Mouse (Mus musculus) erythroblast, embryonic 14.5 days (primary cell): Measurements from ENCODE around the gene Adam1a. TPM values are rescaled to one million over a fixed set of nuclear protein-coding genes. Genes with fewer than 3 reads are reported as not detected.
A peak's percentile ranks its signal among the peaks of the same experiment; 100 is the strongest.

Experiments
- H3K27me3 ChIP-seq: 2 replicates; pipeline ENCODE4 v1.6.1; 2012; ENCODE audit warnings: inconsistent platforms; ENCODE audit not compliant: control insufficient read depth
- H3K36me3 ChIP-seq: 2 replicates; pipeline ENCODE4 v1.6.1; 2012; ENCODE audit warnings: mild to moderate bottlenecking, inconsistent platforms; ENCODE audit not compliant: control insufficient read depth
- H3K4me1 ChIP-seq: 2 replicates; pipeline ENCODE4 v1.6.1; 2012; ENCODE audit warnings: inconsistent platforms; ENCODE audit not compliant: control insufficient read depth
- H3K4me3 ChIP-seq: replicated peaks from 2 replicates; pipeline ENCODE3; 2012; ENCODE audit warnings: moderate library complexity, mild to moderate bottlenecking, inconsistent platforms
- H3K9me3 ChIP-seq: 2 replicates; pipeline ENCODE4 v1.6.1; 2012; ENCODE audit warnings: low read length, inconsistent platforms, mixed read lengths; ENCODE audit not compliant: control insufficient read depth
- GATA1 ChIP-seq: IDR thresholded peaks from 2 replicates; pipeline ENCODE4 v1.6.1; 2012; ENCODE audit warnings: low read length, inconsistent platforms, mixed read lengths
- TAL1 ChIP-seq: IDR thresholded peaks from 3 replicates; pipeline ENCODE4 v1.6.1; 2012; ENCODE audit warnings: low read length, inconsistent platforms, mixed read lengths
- polyA plus RNA-seq: library from polyadenylated mRNA; stranded (reverse); fragments of >175 nt; gene quantifications from 2 replicates; pipeline ENCODE4 v1.2.3, GENCODE M21; 2012

Adam1a gene
- 0.01 and 0.02 TPM in 2 replicates for polyA plus RNA-seq

DNA sequence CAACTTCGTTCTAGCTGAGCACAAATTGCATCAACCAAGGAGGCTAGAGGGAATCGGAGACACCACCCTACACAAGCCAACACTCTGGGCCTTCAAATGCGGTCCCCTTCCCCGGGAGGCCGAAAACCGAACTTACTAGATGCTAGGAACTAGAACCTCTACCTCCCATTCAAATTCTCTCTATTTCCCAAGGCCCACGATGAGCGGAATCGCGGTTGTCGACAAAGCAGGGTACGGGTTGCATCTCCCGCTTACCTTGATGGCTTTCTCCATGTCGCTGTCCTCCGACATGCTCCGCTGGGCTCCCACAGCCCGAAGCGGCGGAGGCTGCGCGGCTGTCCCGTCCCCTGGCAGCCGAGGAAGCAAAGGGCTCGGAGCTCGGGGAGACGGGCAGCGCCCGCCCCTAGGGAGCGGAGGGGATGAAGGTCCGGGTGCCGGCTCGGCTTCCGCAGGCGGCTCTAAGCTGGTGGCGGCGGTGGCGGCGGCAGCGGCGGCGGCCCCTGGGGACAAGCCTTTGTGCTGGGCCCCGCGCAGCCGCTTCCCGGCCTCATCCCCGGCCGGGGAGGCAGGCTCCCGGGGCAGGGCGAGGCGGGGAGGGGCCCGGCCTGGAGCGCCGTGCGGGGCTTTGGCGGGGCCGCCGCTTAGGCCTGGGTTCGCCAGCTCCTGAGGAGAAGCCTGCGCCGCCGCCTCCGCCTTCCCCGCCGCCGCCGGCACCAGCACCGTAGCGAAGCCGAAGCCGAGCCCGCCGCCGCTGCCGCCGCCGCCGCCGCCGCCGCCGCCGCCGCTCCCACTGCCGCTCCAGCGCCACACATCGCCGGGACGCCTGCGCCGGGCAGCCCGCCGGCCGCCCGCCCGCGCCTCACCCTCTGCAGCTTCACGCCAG lies at the start of gene Adam1a, which contains the start of gene Gm42878:
TSS of gene Adam1a (minus strand) at position 573 of the 883 bp plus-strand sequence.
TSS of gene Gm42878 (minus strand) at position 573 of the 883 bp plus-strand sequence.
- Histone ChIP-seq H3K27me3 (no peaks in the 10 kb centered on the region), H3K4me3 (peak within 1 kb of the TSS; percentile 70), H3K9me3 (no peaks in the 10 kb centered on the region), H3K4me1 (peaks cover 64% of the 10 kb centered on the region), H3K36me3 (peaks cover 43% of the 10 kb centered on the region)
- TF ChIP-seq TAL1 (no peak), GATA1 (no peak)

DNA sequence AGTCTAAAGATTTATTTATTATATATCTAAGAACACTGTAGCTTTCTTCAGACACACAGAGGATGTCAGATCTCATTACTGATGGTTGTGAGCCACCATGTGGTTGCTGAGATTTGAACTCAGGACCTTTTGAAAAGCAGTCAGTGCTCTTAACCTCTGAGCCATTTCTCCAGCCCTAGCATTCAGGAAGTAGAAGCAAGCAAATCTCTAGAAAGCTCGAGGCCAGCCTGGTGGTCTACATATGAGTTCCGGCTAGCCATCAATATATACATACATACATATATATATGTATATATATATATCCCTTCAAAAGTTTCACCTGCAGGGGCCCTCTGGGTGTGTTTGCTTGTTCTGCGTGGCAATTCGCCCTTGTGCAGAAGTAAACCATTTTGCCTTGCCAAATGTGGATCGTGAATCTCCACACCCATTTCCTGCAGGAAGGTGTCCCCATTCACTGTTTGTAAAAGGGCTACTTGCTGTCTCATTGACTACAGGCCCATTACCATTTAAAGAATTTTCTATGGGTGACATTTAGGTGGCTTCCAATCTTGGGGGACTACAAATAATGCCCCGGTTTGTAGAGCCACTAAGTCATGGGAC lies 49.5 kb upstream of the Adam1a start:
- no peaks in the 10 kb centered on the region; the same call in 1 of the 2 replicates for H3K36me3 ChIP-seq
- no peaks in the 10 kb centered on the region for H3K9me3 ChIP-seq
- H3K27me3 ChIP-seq, result peaks cover 20% of the 10 kb centered on the region
- H3K4me1 ChIP-seq, result peaks cover 61% of the 10 kb centered on the region
- H3K4me3 ChIP-seq, result no peak overlapping the region
- no peak for TF ChIP-seq TAL1
- TF ChIP-seq GATA1, result no peak

DNA sequence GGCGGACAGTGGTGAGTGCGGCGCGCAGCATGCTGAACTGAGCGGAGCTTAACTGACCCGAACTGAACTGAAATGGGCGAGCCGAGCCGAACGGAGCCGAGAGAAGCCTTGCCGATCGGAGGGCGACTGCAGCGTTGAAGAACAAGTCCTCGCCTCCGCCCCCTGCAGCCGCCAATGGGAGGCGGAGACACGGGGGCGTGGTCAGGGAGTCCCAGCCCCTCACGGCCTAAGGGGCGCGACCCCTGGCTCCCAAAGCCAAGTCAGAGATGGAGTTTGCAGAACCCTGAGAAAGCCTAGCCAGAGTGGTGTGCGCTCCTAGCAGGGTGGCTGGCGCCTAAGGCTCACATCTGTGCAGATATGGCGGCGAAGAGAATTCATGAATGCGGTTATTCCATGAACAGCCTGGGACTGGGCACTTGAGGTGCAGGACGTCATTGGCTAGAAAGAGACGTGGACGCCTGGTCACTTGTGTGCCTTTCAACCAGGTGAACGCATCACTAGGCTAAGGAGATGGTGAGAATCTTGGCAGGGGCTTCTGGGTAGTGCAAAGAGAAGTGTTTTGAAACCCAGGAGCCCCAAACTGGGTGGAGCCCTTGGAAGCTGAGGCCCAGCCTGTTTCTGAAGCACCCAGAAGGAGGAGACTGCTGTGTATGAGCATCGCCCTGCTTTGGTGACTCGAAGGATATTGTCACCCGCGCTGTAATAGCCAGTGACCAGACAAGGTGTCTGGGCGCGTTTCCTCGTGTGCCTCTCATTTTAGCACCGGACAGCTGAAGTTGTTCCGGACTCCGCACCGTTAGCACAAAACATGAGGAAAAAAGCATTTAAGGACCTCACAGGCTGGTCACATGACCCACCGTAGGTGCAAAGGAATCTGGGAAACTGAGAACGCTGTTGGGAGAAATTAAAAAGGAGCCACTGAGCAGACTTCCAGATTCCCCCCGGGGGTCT lies 48.4 kb upstream of the Adam1a start, which contains the start of gene Aldh2:
TSS of gene Aldh2 (minus strand) at position 374 of the 951 bp plus-strand sequence.
- Histone ChIP-seq H3K4me3 (peak within 1 kb of the TSS; percentile 83), H3K27me3 (peaks cover 20% of the 10 kb centered on the region), H3K4me1 (peaks cover 61% of the 10 kb centered on the region), H3K9me3 (no peaks in the 10 kb centered on the region), H3K36me3 (no peaks in the 10 kb centered on the region; the same call in 1 of the 2 replicates)
- TF ChIP-seq GATA1, result no peak
- no peak for TF ChIP-seq TAL1

DNA sequence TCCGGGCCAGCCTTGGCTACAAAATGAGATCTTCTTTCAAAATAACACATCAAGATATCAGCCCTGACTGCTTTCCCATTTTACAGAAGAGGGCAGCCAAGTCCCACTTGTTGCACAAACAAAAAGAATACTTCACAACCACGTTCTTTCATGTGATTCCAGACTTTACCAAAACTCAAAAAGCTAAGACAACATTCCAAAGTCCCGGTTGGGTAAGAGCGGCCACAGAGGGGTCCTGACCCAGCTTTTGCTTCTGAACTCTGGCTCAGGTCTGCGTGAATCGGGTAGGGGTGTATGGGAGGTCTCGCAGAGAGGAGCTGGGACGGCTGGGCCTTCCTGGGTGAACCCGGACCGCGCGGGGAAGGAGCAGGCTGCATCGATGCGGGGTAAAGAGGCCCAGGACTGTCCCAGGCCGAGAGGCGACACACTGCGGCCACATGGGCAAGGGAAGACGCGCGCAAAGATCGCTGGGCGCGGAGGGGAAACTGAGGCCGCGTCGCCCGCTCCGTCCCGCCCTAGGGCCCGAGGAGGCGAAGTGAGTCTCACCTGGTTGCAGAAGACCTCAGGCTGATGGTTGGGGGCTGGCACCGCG lies 47.6 kb upstream of the Adam1a start:
- peaks cover 20% of the 10 kb centered on the region for H3K27me3 ChIP-seq
- H3K4me3 ChIP-seq, result peak overlapping the region; percentile 83
- no peaks in the 10 kb centered on the region; the same call in 1 of the 2 replicates for H3K36me3 ChIP-seq
- H3K4me1 ChIP-seq, result peaks cover 57% of the 10 kb centered on the region
- H3K9me3 ChIP-seq, result no peaks in the 10 kb centered on the region
- no peak for TF ChIP-seq TAL1
- no peak for TF ChIP-seq GATA1

DNA sequence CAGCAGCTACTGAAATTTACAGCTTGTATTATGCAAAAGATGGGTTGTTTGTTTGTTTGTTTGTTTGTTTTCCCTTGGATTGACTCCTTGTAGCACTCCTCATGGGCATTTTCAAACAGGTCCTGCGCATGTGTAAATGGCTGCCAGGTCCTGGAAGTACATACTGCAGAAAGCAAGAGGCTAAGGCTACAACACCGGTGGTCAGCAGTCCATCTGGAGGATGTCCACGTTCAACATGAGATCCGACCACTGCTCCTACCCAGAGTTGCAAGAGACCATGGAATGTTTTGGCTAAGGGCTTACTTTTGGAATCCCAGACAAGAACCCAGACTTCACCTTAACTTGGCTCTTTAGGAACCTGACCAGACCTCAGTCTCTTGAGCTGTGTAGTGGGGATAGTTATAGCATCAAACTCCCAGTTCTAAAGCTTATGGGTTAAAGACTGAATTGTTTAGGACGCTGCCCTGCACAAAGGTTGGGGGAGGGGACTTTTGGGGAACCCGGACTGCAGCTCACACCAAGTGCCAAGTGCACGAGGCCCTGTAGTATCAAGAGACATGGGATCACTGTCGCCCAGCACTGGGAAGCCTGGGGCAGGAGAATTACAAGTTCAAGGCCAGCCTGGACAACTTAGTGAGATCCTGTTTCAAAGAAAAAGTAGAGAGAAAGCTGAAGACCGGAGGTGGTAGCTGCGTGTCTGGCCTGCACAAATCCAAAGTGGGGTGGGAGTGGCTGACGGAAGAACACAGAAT lies 47.0 kb upstream of the Adam1a start:
- TF ChIP-seq GATA1 (no peak), TAL1 (no peak)
- Histone ChIP-seq H3K4me3 (peak overlapping the region; percentile 83), H3K9me3 (no peaks in the 10 kb centered on the region), H3K27me3 (peaks cover 17% of the 10 kb centered on the region), H3K4me1 (peaks cover 53% of the 10 kb centered on the region), H3K36me3 (no peaks in the 10 kb centered on the region; the same call in 1 of the 2 replicates)

DNA sequence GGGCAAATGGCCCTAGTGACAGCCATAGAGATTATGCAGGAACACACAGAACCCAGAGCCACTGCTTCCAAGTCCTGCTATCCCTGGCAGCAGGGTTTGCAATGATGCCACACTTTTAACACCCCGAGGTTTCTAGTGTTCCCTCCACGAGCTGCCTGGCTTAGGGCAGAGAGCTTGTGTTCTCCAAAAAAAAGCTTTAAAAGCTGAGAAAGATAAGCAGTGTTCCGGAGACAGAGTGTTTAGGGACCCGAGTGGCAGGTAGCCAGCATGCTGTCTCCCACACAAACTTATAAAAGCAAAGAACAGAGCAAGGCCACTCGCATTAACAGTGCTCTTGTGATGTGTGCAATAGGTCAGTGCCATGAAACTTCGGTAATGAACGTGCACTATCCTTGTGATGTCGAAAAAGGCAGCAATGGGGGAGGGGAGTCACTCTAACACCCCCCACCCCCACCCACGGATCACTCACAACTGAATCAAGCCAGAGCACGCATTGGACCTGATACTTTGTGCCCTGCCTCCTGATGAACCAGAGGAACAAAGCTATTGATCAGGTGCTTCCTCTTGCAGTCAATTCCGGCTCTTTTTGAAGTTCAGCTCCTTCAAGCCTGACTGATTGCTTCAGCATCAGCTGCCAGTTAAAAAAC lies 46.3 kb upstream of the Adam1a start:
- H3K9me3 ChIP-seq, result no peaks in the 10 kb centered on the region
- no peaks in the 10 kb centered on the region; the same call in 1 of the 2 replicates for H3K36me3 ChIP-seq
- no peak for TF ChIP-seq GATA1
- no peak for TF ChIP-seq TAL1
- peaks cover 58% of the 10 kb centered on the region for H3K4me1 ChIP-seq
- no peak overlapping the region for H3K4me3 ChIP-seq
- H3K27me3 ChIP-seq, result peaks cover 10% of the 10 kb centered on the region

DNA sequence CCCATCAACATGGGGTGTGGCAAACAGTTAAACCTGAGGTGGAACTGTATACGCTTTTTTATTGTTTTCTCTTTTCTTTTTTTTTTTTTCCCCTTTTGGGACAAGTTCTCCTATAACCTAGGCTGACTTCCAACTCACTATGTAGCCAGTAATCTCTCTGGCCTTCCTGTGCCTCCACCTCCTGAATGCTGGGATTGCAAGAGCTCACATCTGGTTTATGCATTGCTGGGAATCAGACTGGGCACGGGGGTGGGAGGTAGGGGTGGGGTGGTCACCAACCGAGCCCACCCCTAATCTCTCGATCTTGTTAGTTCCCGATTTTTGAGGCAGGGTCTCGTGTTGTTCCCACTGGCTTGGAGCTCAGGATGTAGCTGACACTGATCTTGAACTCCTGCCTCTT lies 44.6 kb upstream of the Adam1a start:
- Histone ChIP-seq H3K4me1 (peaks cover 53% of the 10 kb centered on the region), H3K4me3 (no peak overlapping the region), H3K36me3 (no peaks in the 10 kb centered on the region; the same call in 1 of the 2 replicates), H3K9me3 (no peaks in the 10 kb centered on the region), H3K27me3 (no peaks in the 10 kb centered on the region)
- no peak for TF ChIP-seq GATA1
- no peak for TF ChIP-seq TAL1
